Mouse (Mus musculus): ENCODE data around the gene Fndc10.
A peak's percentile ranks its signal among the peaks of the same experiment; 100 is the strongest.

DNA sequence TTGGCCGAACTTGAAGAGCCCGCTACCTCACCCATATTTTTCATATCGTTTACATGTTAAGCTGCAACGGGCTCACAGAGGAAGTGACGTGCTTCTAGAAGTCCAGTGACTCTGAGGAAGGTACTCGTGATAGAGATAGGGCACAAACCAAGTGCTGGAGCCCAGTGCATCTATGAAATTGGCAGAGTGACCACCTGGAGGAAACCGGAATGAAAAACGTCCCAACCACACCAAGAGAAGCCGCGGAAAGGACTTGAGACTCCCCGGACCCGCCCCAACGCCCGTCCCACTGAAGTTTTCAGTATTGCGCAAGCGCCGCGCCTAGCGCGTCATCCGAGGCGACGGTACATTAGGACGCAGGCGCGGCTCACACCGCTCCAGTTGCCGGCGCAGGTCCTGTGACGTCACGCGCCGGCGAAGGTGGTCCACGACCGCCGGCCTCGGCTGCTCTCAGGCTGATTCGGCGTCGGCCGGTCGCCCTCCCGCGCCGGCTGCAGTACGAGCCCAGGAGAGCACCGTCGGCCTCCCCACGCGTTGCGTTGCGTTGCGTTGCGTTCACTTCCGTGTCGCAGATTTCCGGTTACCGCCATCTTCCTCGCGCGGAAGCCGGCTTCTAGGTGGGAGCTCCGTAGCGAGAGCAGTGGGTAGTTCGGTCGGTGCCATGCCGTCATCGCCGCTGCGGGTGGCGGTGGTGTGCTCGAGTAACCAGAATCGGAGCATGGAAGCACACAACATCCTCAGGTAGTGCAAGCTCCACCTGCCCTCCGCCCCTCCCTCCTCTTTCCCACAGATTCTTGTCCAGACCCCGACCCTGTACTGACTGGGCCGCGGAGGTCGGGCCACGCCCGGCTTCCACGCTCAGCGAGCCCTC is 10.8 kb downstream of the Fndc10 start, which contains the start of gene Ssu72:
- TF ChIP-seq CTCF (IDR thresholded peaks at IDR 0.05; ENCODE audit: insufficient read depth, low read length): no peak
- peak; percentile 78; the same call in 1 of the 2 replicates for TF ChIP-seq POLR2A (IDR thresholded peaks at IDR 0.05; ENCODE audit: borderline replicate concordance, extremely low read depth, low read depth, low read length)
